Mouse (Mus musculus) kidney, postnatal 36 days (tissue): ENCODE measurements around the gene Pde8b.

Experiments
- DNase-seq, 2 experiments: peaks; one replicate each; pipeline ENCODE4 v3.0.0; 2021 to 2022; ENCODE audit warnings: mixed read lengths in 2 of 2

The Pde8b gene

GRCm38 (mm10) chr13:95249511-95250456 lies at the start of gene Pde8b:
Gene Pde8b, minus strand, starts transcription at chr13:95250336.
- DNase-seq: peak; percentile 56 to 71

- DNase-seq: no peak
Observed at GRCm38 (mm10) chr13:95291983-95292382, 41.8 kb upstream of the Pde8b start.

- DNase-seq: peak; percentile 53 to 60
Observed at GRCm38 (mm10) chr13:95288027-95288426, 37.9 kb upstream of the Pde8b start.

- DNase-seq: peak; percentile 84 to 85
Observed at GRCm38 (mm10) chr13:95286989-95287388, 36.9 kb upstream of the Pde8b start.

GRCm38 (mm10) chr13:95281740-95282673 lies 31.9 kb upstream of the Pde8b start:
- DNase-seq: peak; percentile 51 to 57

- no peak for DNase-seq
Observed at GRCm38 (mm10) chr13:95278426-95279025, 28.4 kb upstream of the Pde8b start.

- DNase-seq: no peak
Observed at GRCm38 (mm10) chr13:95264691-95265090, 14.6 kb upstream of the Pde8b start.

GRCm38 (mm10) chr13:95260886-95261789 lies 11.0 kb upstream of the Pde8b start:
- DNase-seq: peak; percentile 30 to 67

- peak; percentile 21 to 35 for DNase-seq
Observed at GRCm38 (mm10) chr13:95260391-95260790, 10.3 kb upstream of the Pde8b start.

GRCm38 (mm10) chr13:95257083-95257482 lies 6.9 kb upstream of the Pde8b start:
- DNase-seq: no peak

GRCm38 (mm10) chr13:95255083-95255482 lies 4.9 kb upstream of the Pde8b start:
- no peak for DNase-seq

- DNase-seq: no peak
Observed at GRCm38 (mm10) chr13:95243026-95243425, 7.1 kb downstream of the Pde8b start.

- no peak for DNase-seq
Observed at GRCm38 (mm10) chr13:95237488-95237887, 12.6 kb downstream of the Pde8b start.

- no peak for DNase-seq
Observed at GRCm38 (mm10) chr13:95235261-95235660, 14.9 kb downstream of the Pde8b start.

- DNase-seq: peak; percentile 12 to 14
Observed at GRCm38 (mm10) chr13:95231366-95232138, 18.6 kb downstream of the Pde8b start.

GRCm38 (mm10) chr13:95230326-95230725 lies 19.8 kb downstream of the Pde8b start:
- no peak for DNase-seq

- no peak for DNase-seq
Observed at GRCm38 (mm10) chr13:95224491-95224890, 25.6 kb downstream of the Pde8b start.

GRCm38 (mm10) chr13:95223427-95223772 lies 26.7 kb downstream of the Pde8b start:
- no peak for DNase-seq

- peak; percentile 20 to 66 for DNase-seq
Observed at GRCm38 (mm10) chr13:95222569-95223426, 27.3 kb downstream of the Pde8b start.
